Mouse (Mus musculus) T-cell, adult 66 days (primary cell): ENCODE measurements around the gene Slitrk2. TPM values are rescaled to one million over a fixed set of nuclear protein-coding genes. Genes with fewer than 3 reads are reported as not detected.

Source experiments
- total RNA-seq, 2 experiments: library from RNA; stranded (reverse); gene quantifications; 3 replicates in 1 of 2; 4 replicates in 1 of 2; pipeline ENCODE4 v1.2.4; 2023

The Slitrk2 gene
- total RNA-seq: not detected

GRCm38 (mm10) chrX:66648911-66649620 lies at the start of gene Slitrk2:
Slitrk2 (plus strand) TSS chrX:66649318.

